In the genomic region with DNA sequence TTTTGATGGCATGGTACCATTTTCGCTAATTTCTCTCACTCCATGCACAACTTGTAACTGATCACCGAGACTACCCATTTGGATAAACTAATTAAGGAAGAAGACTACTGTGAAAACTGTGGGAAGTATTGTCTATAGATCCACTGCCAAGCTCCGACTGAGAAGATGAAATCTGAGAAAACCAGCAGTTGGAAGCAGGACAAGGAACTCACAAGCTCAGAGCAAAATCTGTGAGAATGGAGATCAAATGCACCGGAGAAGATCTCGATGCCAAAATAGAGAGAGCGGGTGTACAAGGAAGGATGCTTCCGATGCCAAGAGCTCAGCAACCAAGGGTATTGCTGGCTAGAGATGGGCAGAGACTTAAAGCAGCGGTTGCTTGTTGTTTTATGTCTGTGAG, we compare ENCODE assay signal across 25 mouse cellular contexts. TPM values are rescaled to one million over a fixed set of nuclear protein-coding genes. Genes with fewer than 3 reads are reported as not detected.
DNase-seq lines count a peak whose midpoint lies in the region; ATAC-seq and TF ChIP-seq lines count a peak whose summit lies in the region.
"Had no signal": no experiment of that assay in that cellular context is flagged by ENCODE, and none has a peak within 500 bp of the region (broad histone marks: within the 10 kb centered on the region; RNA-seq: fewer than 3 reads in every experiment).

No protein-coding gene starts in this region.

- no peak for TF ChIP-seq CTCF in hindbrain, postnatal 0 days (IDR thresholded peaks at IDR 0.05; ENCODE audit: low read depth)
- no peak for TF ChIP-seq CTCF in gastrocnemius, adult 2 months (IDR thresholded peaks at IDR 0.05)

- no peak overlapping the region for H3K4me3 ChIP-seq in forebrain, embryonic 14.5 days (ENCODE audit: low read depth, low read length)
- H3K4me3 ChIP-seq in forebrain, embryonic 15.5 days, result no peak overlapping the region
- no peak overlapping the region for H3K4me3 ChIP-seq in hindbrain, postnatal 0 days (ENCODE audit: low read length)
- H3K4me3 ChIP-seq in hindbrain, embryonic 16.5 days (ENCODE audit: low read length), result no peak overlapping the region
- H3K4me3 ChIP-seq in gastrocnemius, adult 2 months, result no peak overlapping the region
- H3K4me3 ChIP-seq: forebrain, embryonic 10.5 days; heart, embryonic 10.5 days; hindbrain, embryonic 15.5 days; limb, embryonic 13.5 days; liver, embryonic 12.5 days; stomach, embryonic 15.5 days had no signal

- H3K9ac ChIP-seq in forebrain, embryonic 14.5 days (ENCODE audit: low read length), result no peak overlapping the region
- no peak overlapping the region for H3K9ac ChIP-seq in forebrain, embryonic 15.5 days (replicated peaks)
- no peak overlapping the region for H3K9ac ChIP-seq in hindbrain, postnatal 0 days (replicated peaks; ENCODE audit: low read length)
- no peak overlapping the region for H3K9ac ChIP-seq in hindbrain, embryonic 16.5 days (ENCODE audit: low read depth, low read length)
- H3K9ac ChIP-seq: hindbrain, embryonic 15.5 days; limb, embryonic 13.5 days; liver, embryonic 12.5 days; stomach, embryonic 15.5 days had no signal

- intact Hi-C loops in gastrocnemius, adult 2 months (cut with DNase I), result no loop called here

- H3K36me3 ChIP-seq in forebrain, embryonic 14.5 days (ENCODE audit: control insufficient read depth, insufficient read depth, low read length), result no peaks in the 10 kb centered on the region
- H3K36me3 ChIP-seq in forebrain, embryonic 15.5 days, result no peaks in the 10 kb centered on the region
- H3K36me3 ChIP-seq in hindbrain, postnatal 0 days (ENCODE audit: insufficient read depth, low read length), result no peaks in the 10 kb centered on the region
- no peaks in the 10 kb centered on the region for H3K36me3 ChIP-seq in hindbrain, embryonic 16.5 days (ENCODE audit: control insufficient read depth, insufficient read depth, low read length)
- H3K36me3 ChIP-seq: forebrain, embryonic 10.5 days; heart, embryonic 10.5 days; hindbrain, embryonic 15.5 days; limb, embryonic 13.5 days; liver, embryonic 12.5 days; stomach, embryonic 15.5 days had no signal

- H3K27me3 ChIP-seq in forebrain, embryonic 14.5 days (replicated peaks; ENCODE audit: control insufficient read depth, insufficient read depth, low read length), result no peaks in the 10 kb centered on the region
- no peaks in the 10 kb centered on the region for H3K27me3 ChIP-seq in forebrain, embryonic 15.5 days
- no peaks in the 10 kb centered on the region for H3K27me3 ChIP-seq in hindbrain, postnatal 0 days (ENCODE audit: insufficient read depth, low read length)
- H3K27me3 ChIP-seq in hindbrain, embryonic 16.5 days (replicated peaks; ENCODE audit: control insufficient read depth, insufficient read depth, low read length), result no peaks in the 10 kb centered on the region
- H3K27me3 ChIP-seq: hindbrain, embryonic 15.5 days; limb, embryonic 13.5 days; liver, embryonic 12.5 days; stomach, embryonic 15.5 days had no signal

- 73% methylated on average over 8 of the region's 8 CpGs for WGBS in forebrain, embryonic 14.5 days
- 62% methylated on average over 8 of the region's 8 CpGs for WGBS in forebrain, embryonic 15.5 days
- WGBS in hindbrain, postnatal 0 days, result 47% methylated on average over 8 of the region's 8 CpGs
- 75% methylated on average over 8 of the region's 8 CpGs for WGBS in hindbrain, embryonic 16.5 days

- peaks cover 12% of the 10 kb centered on the region; the same call in 1 of the 2 replicates for H3K4me1 ChIP-seq in forebrain, embryonic 14.5 days (ENCODE audit: control insufficient read depth, insufficient read depth, low read length)
- peaks cover 16% of the 10 kb centered on the region for H3K4me1 ChIP-seq in forebrain, embryonic 15.5 days
- H3K4me1 ChIP-seq in hindbrain, postnatal 0 days (ENCODE audit: insufficient read depth, low read length), result no peaks in the 10 kb centered on the region
- no peaks in the 10 kb centered on the region for H3K4me1 ChIP-seq in hindbrain, embryonic 16.5 days (ENCODE audit: control insufficient read depth, insufficient read depth, low read depth, low read length)
- H3K4me1 ChIP-seq: heart, embryonic 10.5 days; hindbrain, embryonic 15.5 days; liver, embryonic 12.5 days; stomach, embryonic 15.5 days had no signal

- DNase-seq in forebrain, embryonic 14.5 days (ENCODE audit: low spot score), result peak; percentile 35
- DNase-seq in hindbrain, postnatal 0 days (ENCODE audit: low spot score), result peak; percentile 48
- peak; percentile 59 for DNase-seq in right cerebral cortex, adult 18-20 months
- DNase-seq in right cerebral cortex, postnatal 4 days, result no peak
- peak; percentile 79 for DNase-seq in telencephalon, adult 2 months (ENCODE audit: low read depth, low spot score)
- DNase-seq in gastrocnemius, adult 2 months, result no peak
- DNase-seq: adrenal gland, postnatal 25 days; cerebellum, adult 18-20 months; kidney, adult 9 months; kidney, postnatal 14 days; layer of hippocampus, postnatal 36 days; lung, adult 18-20 months; lung, postnatal 10 days; thymus, adult 18-20 months; thymus, postnatal 4 days had no signal

- H3K4me2 ChIP-seq in forebrain, embryonic 14.5 days (ENCODE audit: low read length), result no peak overlapping the region
- H3K4me2 ChIP-seq in forebrain, embryonic 15.5 days (replicated peaks), result no peak overlapping the region
- no peak overlapping the region for H3K4me2 ChIP-seq in hindbrain, postnatal 0 days (ENCODE audit: low read depth, low read length)
- no peak overlapping the region for H3K4me2 ChIP-seq in hindbrain, embryonic 16.5 days (ENCODE audit: low read length)
- H3K4me2 ChIP-seq: hindbrain, embryonic 15.5 days; limb, embryonic 13.5 days; liver, embryonic 12.5 days; midbrain, embryonic 11.5 days; stomach, embryonic 15.5 days had no signal

- H3K9me3 ChIP-seq in forebrain, embryonic 14.5 days (replicated peaks; ENCODE audit: control insufficient read depth, low read length), result no peaks in the 10 kb centered on the region
- H3K9me3 ChIP-seq in forebrain, embryonic 15.5 days, result no peaks in the 10 kb centered on the region
- H3K9me3 ChIP-seq in hindbrain, postnatal 0 days (ENCODE audit: low read length), result no peaks in the 10 kb centered on the region
- H3K9me3 ChIP-seq in hindbrain, embryonic 16.5 days (ENCODE audit: control insufficient read depth, low read length), result no peaks in the 10 kb centered on the region
- H3K9me3 ChIP-seq: forebrain, embryonic 10.5 days; heart, embryonic 10.5 days; hindbrain, embryonic 15.5 days; limb, embryonic 13.5 days; liver, embryonic 12.5 days; stomach, embryonic 15.5 days had no signal

- H3K27ac ChIP-seq in forebrain, embryonic 14.5 days (ENCODE audit: low read depth, low read length), result no peak overlapping the region
- H3K27ac ChIP-seq in forebrain, embryonic 15.5 days (replicated peaks), result no peak overlapping the region
- no peak overlapping the region for H3K27ac ChIP-seq in hindbrain, postnatal 0 days
- H3K27ac ChIP-seq in hindbrain, embryonic 16.5 days (ENCODE audit: low read depth, low read length), result no peak overlapping the region
- no peak overlapping the region for H3K27ac ChIP-seq in gastrocnemius, adult 2 months
- H3K27ac ChIP-seq: forebrain, embryonic 10.5 days; heart, embryonic 10.5 days; hindbrain, embryonic 15.5 days; limb, embryonic 13.5 days; liver, embryonic 12.5 days; stomach, embryonic 15.5 days had no signal

- no peak for ATAC-seq in forebrain, embryonic 14.5 days
- no peak for ATAC-seq in forebrain, embryonic 15.5 days (replicated peaks)
- no peak for ATAC-seq in hindbrain, postnatal 0 days
- no peak for ATAC-seq in hindbrain, embryonic 16.5 days
- ATAC-seq: intestine, embryonic 16.5 days; liver, embryonic 12.5 days had no signal

RNA-seq across cellular contexts. Expression of a gene that starts 12.8 kb away (rescaled TPM):
- 27.1 and 30.9 TPM in 2 replicates for polyA plus RNA-seq in forebrain, embryonic 14.5 days (2014; fragmentation: Nextera tagmentation; extraction: Ambion mirVana)
- 32.3 and 32.8 TPM in 2 replicates for polyA plus RNA-seq in forebrain, embryonic 15.5 days (2015; fragmentation: Nextera tagmentation; extraction: Ambion mirVana)
- 31.3 and 33.9 TPM in 2 replicates for total RNA-seq in hindbrain, postnatal 0 days (2014; rRNA removed)
- polyA plus RNA-seq in hindbrain, postnatal 0 days (2015; fragmentation: Nextera tagmentation; extraction: Ambion mirVana), result 17.8 and 17.9 TPM in 2 replicates
- polyA plus RNA-seq in hindbrain, embryonic 16.5 days (2015; fragmentation: Nextera tagmentation; extraction: Ambion mirVana), result 23.3 and 28.2 TPM in 2 replicates
- total RNA-seq in gastrocnemius, adult 2 months (2021), result 1 to 10 TPM; 1.2 to 1.8 TPM

Comparison
In these comparisons a context has a peak if more than half of its experiments do, and no peak if none do; other contexts are left out.
1. DNase-seq: peak in forebrain, embryonic 14.5 days (single experiment), hindbrain, postnatal 0 days (single experiment), right cerebral cortex, adult 18-20 months (single experiment) and telencephalon, adult 2 months (single experiment); none in right cerebral cortex, postnatal 4 days (single experiment) and gastrocnemius, adult 2 months (single experiment).